Mouse (Mus musculus) myocyte (in vitro differentiated cells): ENCODE data around the gene Zfp36l1.

ENCODE experiments used
- CEBPB ChIP-seq: IDR thresholded peaks from 2 replicates; pipeline ENCODE4 v1.6.1; 2011; ENCODE audit warnings: mild to moderate bottlenecking, moderate library complexity; ENCODE audit not compliant: poor library complexity, insufficient read depth, severe bottlenecking
- E2F4 ChIP-seq: IDR thresholded peaks from one replicate; pipeline ENCODE4 v1.6.1; 2011; ENCODE audit warnings: mild to moderate bottlenecking, control low read depth, moderate library complexity; ENCODE audit not compliant: insufficient read depth
- MAX ChIP-seq: IDR thresholded peaks from one replicate; pipeline ENCODE4 v1.6.1; 2011; ENCODE audit warnings: low read depth, mild to moderate bottlenecking, control low read depth
- MYOD1 ChIP-seq, 3 experiments: IDR thresholded peaks; one replicate each; pipeline ENCODE4 v1.6.1; 2011; ENCODE audit warnings: control low read depth in 2 of 3, low read depth in 2 of 3, mild to moderate bottlenecking in 2 of 3, moderate library complexity in 1 of 3; ENCODE audit not compliant: insufficient read length in 2 of 3, control insufficient read depth in 1 of 3
- MYOG ChIP-seq, 3 experiments: IDR thresholded peaks; one replicate each; pipeline ENCODE4 v1.6.1; 2011; ENCODE audit warnings: control low read depth in 2 of 3, low read depth in 2 of 3, mild to moderate bottlenecking in 2 of 3; ENCODE audit not compliant: insufficient read length in 2 of 3, control insufficient read depth in 1 of 3, insufficient read depth in 1 of 3
- POLR2A ChIP-seq: IDR thresholded peaks from one replicate; pipeline ENCODE4 v1.6.1; 2011; ENCODE audit warnings: low read depth, mild to moderate bottlenecking, control low read depth, moderate library complexity; ENCODE audit not compliant: insufficient read length
- POLR2AphosphoS2 ChIP-seq: IDR thresholded peaks from one replicate; pipeline ENCODE4 v1.6.1; 2011; ENCODE audit warnings: low read depth, control low read depth; ENCODE audit not compliant: insufficient read length
- REST ChIP-seq: IDR thresholded peaks from one replicate; pipeline ENCODE4 v1.6.1; 2011; ENCODE audit warnings: mild to moderate bottlenecking, control low read depth, moderate library complexity; ENCODE audit not compliant: insufficient read depth, insufficient read length
- SRF ChIP-seq: IDR thresholded peaks from one replicate; pipeline ENCODE4 v1.6.1; 2011; ENCODE audit warnings: low read depth; ENCODE audit not compliant: control insufficient read depth, insufficient read length
- TCF12 ChIP-seq: IDR thresholded peaks from one replicate; pipeline ENCODE4 v1.6.1; 2011; ENCODE audit warnings: mild to moderate bottlenecking, control low read depth; ENCODE audit not compliant: poor library complexity, insufficient read depth, severe bottlenecking
- TCF3 ChIP-seq: IDR thresholded peaks from one replicate; pipeline ENCODE4 v1.6.1; 2011; ENCODE audit warnings: low read depth, control low read depth; ENCODE audit not compliant: insufficient read length
- USF1 ChIP-seq: IDR thresholded peaks from one replicate; pipeline ENCODE4 v1.6.1; 2011; ENCODE audit warnings: low read depth, mild to moderate bottlenecking, control low read depth, moderate library complexity

DNA sequence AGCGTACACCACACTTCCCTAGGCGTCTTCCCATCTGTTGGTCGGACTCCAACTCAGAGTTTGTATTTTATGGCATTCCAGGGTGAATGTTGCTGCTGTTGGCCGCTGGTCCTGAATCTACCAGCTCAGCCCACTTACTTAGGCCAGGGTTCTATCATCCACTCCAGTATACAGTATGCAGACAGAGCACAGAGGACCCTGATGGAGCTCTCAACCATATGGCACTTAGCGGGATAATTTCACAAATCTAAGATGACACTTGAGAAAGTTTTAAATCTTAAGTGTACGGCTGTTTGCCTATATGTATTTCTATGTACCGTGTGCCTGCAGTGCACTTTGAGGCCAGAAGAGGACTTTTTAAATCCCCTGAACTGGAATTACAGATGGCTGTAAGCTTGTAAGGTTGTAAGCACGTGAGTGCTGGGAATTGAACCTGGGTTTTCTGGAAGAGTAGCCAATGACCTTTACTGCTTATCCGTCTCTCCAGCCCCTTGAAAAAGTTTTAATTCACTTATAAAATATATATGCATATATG lies 20.3 kb upstream of the Zfp36l1 start:
- no peak for TF ChIP-seq MAX
- no peak for TF ChIP-seq POLR2A
- no peak for TF ChIP-seq USF1
- no peak for TF ChIP-seq TCF12
- no peak for TF ChIP-seq CEBPB
- no peak for TF ChIP-seq E2F4
- no peak for TF ChIP-seq MYOD1 (IDR thresholded peaks at IDR 0.05; ENCODE audit: control insufficient read depth in 1 of 3, insufficient read length in 2 of 3, low read depth in 2 of 3)
- no peak for TF ChIP-seq MYOG (IDR thresholded peaks at IDR 0.05; ENCODE audit: control insufficient read depth in 1 of 3, insufficient read depth in 1 of 3, insufficient read length in 2 of 3, low read depth in 2 of 3)
- no peak for TF ChIP-seq TCF3
- TF ChIP-seq POLR2AphosphoS2: no peak
- TF ChIP-seq REST: no peak
- no peak for TF ChIP-seq SRF
